Mouse (Mus musculus) right cerebral cortex, adult 18-20 months (tissue): ENCODE measurements around the gene Olfr665.
"Not testable (repeated sequence)": the region's sequence is repeated elsewhere in the genome, so short reads cannot be mapped to it uniquely, and the experiment has no call there.

ENCODE experiments used
- DNase-seq: peaks from one replicate; pipeline ENCODE4 v3.0.0; 2022; ENCODE audit warnings: mixed read lengths

The Olfr665 gene

DNA sequence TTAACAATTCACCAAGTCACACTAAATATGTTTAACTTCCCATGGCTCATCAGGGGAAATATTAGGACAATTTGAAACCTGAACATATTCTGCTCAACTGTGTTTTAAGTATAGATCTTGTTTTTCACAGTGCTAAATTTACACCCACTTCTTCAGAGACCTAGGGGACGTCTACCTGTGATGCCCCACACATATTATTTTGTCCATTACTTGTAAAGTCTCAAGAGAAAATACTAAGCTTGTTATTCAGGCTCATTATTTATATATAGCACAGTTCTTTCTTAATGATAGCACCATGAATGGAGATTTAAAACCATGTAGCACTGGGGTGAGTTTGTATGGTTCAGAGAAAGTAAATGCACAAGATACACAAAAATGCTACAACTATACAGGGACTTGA, at the start of gene Olfr665:
Olfr665 (plus strand) TSS at position 301 of the 400 bp plus-strand sequence.
- DNase-seq, result no peak

DNA sequence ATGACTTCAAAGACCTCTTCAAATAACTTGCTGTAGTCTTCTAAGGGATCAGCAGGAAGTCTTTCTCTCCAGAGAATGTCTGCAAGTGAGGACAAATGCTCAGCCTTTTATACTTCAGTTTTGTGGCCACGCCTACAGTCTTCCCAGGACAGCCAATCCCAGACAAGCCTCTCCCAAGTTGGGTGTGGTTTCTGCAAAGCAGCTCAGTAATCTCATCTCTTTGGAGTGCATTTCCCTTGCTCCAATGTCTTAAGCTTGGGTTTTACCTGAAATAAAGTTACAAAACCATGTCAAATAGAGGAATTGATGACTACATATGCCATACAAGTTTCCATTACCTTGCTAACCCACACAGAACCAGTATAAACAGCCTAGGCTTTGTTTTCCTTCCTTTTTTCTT, 35.3 kb upstream of the Olfr665 start, which contains the start of gene Usp17lb:
Usp17lb (minus strand) TSS at position 101 of the 400 bp plus-strand sequence.
- DNase-seq, result no peak

DNA sequence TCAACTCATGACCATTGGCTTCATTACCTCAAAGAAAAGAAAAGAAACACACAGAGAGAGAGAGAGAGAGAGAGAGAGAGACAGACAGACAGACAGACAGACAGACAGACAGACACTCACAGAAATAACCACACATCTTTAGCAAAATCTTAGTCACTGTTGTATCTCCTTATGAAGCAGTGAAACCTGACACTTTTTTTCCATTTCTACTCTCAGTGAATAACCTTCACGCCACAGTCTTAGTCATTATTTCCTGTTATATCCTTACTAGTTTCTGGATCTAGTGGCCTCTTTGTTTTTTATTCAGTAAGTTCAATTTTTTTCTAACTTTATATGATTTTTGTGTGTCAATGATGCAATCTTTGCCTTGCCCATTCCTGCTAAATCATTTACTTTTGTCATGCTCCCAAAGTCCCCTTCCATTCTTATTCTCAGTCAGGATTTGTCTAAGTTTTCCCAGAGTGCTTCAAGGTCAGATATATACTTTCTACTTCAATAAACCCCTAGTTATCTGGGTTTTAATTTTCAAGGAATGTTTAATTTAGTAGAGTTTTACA, 34.0 kb upstream of the Olfr665 start:
- DNase-seq, result no peak

DNA sequence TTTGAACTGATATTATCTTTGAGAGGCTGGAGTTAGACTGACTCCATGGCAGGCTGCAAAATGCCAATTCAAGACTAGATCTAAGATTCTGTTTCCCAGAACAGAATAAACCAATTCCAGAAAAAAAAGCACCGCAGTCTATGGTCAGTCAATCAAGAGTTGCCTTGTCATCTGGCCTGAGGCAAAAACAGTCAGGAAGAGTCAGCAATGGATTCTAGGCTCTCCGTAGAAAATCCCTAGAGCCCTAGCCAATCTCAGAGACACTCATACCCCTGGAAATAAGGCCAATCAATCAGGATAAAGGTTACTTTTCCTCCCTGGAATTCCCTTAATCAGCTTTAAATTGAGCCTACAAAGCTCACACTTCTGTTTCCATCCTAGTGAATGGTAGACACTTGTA, 26.3 kb upstream of the Olfr665 start:
- DNase-seq, result not testable (repeated sequence)

DNA sequence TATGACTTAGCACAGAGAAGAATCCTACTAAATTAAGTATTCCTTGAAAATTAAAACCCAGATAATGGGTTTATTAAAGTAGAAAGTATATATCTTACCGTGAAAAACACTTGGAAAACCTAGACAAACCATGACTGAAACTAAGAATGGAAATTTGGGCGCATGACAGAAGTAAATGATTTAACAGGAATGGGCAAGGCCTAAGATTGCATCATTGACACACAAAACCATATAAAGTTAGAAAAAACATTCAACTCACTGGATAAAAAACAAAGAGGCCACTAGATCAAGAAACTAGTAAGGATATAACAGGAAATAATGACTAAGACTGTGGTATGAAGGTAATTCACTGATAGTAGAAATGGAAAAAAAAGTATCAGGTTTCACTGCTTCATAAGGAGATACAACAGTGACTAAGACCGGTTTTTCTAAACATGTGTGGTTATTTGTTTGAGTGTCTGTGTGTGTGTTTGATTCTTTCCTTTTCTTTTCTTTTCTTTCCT, 22.5 kb upstream of the Olfr665 start:
- no peak for DNase-seq

DNA sequence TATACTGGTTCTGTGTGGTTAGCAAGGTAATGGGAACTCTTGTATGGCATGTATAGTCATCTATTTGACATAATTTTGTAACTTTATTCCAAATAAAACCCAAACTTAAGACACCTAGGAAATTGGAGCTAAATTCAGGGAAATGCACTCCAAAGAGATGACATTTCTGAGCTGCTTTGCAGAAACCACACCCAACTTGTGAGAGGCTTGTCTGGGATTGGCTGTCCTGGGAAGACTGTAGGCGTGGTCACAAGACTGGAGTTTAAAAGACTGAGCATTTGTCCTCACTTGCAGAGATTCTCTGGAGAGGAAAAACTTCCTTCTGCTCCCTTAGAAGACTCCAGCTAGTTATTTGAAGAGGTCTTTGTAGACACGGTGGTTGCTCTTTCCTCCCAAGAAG, 21.1 kb upstream of the Olfr665 start, which contains the start of gene Usp17la:
Usp17la (plus strand) TSS at position 301 of the 400 bp plus-strand sequence.
- not testable (repeated sequence) for DNase-seq

DNA sequence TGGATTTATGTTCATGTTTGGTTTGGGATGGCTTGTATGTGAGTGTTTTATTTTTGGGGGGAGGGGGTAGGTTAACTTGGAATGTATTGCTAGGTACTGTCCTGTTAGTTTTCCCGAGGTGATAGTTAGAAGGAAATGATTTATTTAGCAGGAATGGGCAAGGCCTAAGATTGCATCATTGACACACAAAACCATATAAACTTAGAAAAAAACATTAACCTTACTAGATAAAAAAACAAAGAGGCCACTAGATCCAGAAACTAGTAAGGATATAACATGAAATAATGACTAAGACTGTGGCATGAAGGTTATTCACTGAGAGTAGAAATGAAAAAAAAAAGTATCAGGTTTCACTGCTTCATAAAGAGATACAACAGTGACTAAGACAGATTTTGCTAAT, 20.1 kb upstream of the Olfr665 start:
- no peak for DNase-seq

DNA sequence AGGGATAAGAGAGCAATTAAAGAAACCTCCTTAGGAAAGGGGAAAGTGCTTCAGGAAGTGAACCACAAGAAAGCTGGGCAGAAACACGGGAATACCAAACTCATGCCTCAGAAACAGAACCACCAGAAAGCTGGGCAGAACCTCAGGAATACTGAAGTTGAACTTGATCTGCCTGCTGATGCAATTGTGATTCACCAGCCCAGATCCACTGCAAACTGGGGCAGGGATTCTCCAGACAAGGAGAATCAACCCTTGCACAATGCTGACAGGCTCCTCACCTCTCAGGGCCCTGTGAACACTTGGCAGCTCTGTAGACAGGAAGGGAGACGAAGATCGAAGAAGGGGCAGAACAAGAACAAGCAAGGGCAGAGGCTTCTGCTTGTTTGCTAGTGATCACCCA, 16.4 kb upstream of the Olfr665 start:
- no peak for DNase-seq

DNA sequence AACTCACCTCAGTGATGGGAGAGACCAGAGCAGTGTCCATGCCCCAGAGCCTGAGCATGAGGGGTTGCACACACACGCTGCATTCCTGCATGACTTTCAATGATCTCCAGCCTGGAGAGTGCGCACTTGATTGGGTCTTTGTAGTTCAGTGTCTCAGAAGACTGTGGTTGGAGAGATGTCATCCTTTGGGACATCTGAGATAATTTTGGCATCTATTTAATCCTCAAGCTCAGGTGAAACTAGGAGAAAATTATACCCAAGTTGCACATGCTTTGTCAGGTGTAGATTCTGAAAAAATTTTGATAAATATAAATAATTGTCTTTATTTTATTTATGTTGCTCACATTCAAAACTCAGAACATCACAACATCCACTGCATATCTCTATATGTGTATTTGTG, 18.0 kb downstream of the Olfr665 start, which contains the start of gene Olfr666:
Olfr666 (minus strand) TSS at position 101 of the 400 bp plus-strand sequence.
- DNase-seq, result no peak

DNA sequence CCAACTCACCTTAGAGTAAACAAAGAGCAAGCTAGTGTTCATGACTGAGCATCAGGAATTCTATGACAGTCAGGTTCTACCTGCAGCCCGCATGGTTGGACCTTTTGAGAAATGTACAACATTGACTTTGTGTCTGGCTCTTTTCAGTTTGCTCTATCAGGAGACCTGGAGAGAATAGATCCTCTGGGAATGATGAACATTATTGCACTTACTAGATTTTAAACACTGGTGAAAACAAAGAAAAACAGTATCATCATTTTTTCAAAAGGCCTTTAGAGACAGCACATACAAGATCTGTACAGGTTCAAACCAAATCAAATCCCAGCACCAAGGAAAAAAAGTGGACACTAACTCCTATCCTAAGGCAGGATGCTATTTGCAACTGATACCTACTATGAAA, 43.6 kb downstream of the Olfr665 start, which contains the start of gene Olfr667:
Olfr667 (minus strand) TSS at position 101 of the 400 bp plus-strand sequence.
- DNase-seq, result no peak

DNA sequence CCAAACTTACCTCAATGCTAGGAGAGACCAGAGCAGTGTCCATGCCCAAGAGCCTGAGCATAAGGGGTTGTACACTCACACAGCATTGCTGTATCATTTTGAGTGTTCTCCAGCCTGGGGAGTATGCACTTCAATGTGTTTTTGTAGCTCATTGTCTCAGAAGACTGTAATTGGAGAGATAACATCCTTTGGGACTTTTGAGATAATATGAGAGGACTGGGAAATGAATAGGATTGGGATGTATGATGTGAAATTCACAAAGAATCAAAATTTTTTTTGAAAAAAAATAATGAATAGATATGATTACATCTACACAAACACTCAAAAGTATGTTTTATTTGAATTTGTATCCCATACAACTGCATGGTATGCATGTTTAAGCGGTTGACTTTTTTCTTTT, 50.1 kb downstream of the Olfr665 start, which contains the start of gene Olfr668:
Olfr668 (minus strand) TSS at position 101 of the 400 bp plus-strand sequence.
- DNase-seq, result no peak
